ENCODE assay signal across 8 mouse cellular contexts in the genomic region with DNA sequence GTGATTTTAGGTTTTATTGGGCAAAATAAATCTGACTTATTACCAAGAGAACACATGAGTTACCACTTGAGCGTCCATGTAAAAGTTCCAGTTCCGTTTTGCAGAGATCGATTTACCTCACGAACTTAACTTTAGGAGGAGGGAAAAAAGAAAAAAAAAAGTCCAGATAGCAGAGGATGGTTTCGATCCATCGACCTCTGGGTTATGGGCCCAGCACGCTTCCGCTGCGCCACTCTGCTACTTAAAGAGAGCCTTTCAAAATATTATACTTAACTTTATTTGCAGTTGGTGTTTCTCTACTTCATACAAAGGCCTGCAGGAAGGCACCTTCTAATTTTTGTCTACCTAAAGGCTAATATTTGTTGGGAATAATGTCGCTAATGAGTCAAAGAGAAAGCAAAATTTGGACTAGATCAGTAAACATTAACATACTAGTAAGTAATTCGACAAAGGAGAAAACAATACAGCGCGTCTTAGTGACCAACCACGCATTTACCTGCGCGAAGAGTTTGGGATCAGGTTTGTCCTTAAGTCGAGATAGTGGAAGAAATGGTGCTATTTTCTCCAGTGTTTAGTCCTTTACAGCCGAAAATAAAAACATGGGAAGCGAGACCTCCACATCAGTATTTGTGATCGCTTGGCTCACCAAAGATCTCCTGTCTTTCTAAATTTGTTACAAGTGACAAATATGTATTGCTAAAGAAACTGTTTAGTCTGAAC. TPM values are rescaled to one million over a fixed set of nuclear protein-coding genes. Genes with fewer than 3 reads are reported as not detected.
DNase-seq lines count a peak whose midpoint lies in the region; ATAC-seq and TF ChIP-seq lines count a peak whose summit lies in the region.

No protein-coding gene starts in this region.

- no peak for TF ChIP-seq EP300 in liver, postnatal 0 days (IDR thresholded peaks at IDR 0.05; ENCODE audit: low read depth)

- no peak for TF ChIP-seq CTCF in bone marrow, adult 2 months (IDR thresholded peaks at IDR 0.05; ENCODE audit: control insufficient read depth, insufficient read depth, low read length)
- TF ChIP-seq CTCF in layer of hippocampus, adult 2 months (conservative IDR thresholded peaks at IDR 0.05), result no peak
- TF ChIP-seq CTCF in liver, postnatal 0 days (IDR thresholded peaks at IDR 0.05; ENCODE audit: low read depth), result no peak

- intact Hi-C loops in heart, postnatal 36 days (cut with DNase I), result loop anchor here (1.0 to 5.0 kb wide), 5 partner anchors 11 to 1488 kb away; partner anchors contain the start of genes Hist1h1t, Hist1h2ag, Hist1h2bj and Hist1h4c

- H3K36me3 ChIP-seq in forebrain, embryonic 12.5 days (replicated peaks), result no peaks in the 10 kb centered on the region
- no peaks in the 10 kb centered on the region for H3K36me3 ChIP-seq in liver, postnatal 0 days (replicated peaks; ENCODE audit: insufficient read depth, low read length)

- under 1% methylated on average over 20 of the region's 20 CpGs for WGBS in bone marrow, adult 2 months
- WGBS in forebrain, embryonic 12.5 days, result under 1% methylated on average over 20 of the region's 20 CpGs
- under 1% methylated on average over 20 of the region's 20 CpGs for WGBS in liver, postnatal 0 days (ENCODE audit: insufficient replicate concordance)

- ATAC-seq in forebrain, embryonic 12.5 days (ENCODE audit: low FRiP score), result no peak
- no peak for ATAC-seq in liver, postnatal 0 days

- peak overlapping the region; percentile 77 for H3K9ac ChIP-seq in forebrain, embryonic 12.5 days
- H3K9ac ChIP-seq in liver, postnatal 0 days (replicated peaks), result peak overlapping the region; percentile 87

- H3K4me3 ChIP-seq in bone marrow, adult 2 months (replicated peaks; ENCODE audit: control insufficient read depth, low read depth, low read length), result peak overlapping the region; percentile 68
- H3K4me3 ChIP-seq in forebrain, embryonic 12.5 days (replicated peaks), result peak overlapping the region; percentile 50
- peak overlapping the region; percentile 68 for H3K4me3 ChIP-seq in layer of hippocampus, adult 2 months
- H3K4me3 ChIP-seq in liver, postnatal 0 days (ENCODE audit: low read depth, low read length), result peak overlapping the region; percentile 66

- no peak for TF ChIP-seq POLR2A in bone marrow, adult 2 months (IDR thresholded peaks at IDR 0.05; ENCODE audit: borderline replicate concordance, control insufficient read depth, low read depth, low read length)

- H3K9me3 ChIP-seq in forebrain, embryonic 12.5 days, result no peaks in the 10 kb centered on the region
- H3K9me3 ChIP-seq in liver, postnatal 0 days (ENCODE audit: low read length), result no peaks in the 10 kb centered on the region

- H3K27ac ChIP-seq in bone marrow, adult 2 months (ENCODE audit: control insufficient read depth, insufficient read depth, low read depth, low read length, poor library complexity), result peak overlapping the region; percentile 96
- H3K27ac ChIP-seq in forebrain, embryonic 12.5 days, result peak overlapping the region; percentile 98
- H3K27ac ChIP-seq in layer of hippocampus, adult 2 months, result peak overlapping the region; percentile 97
- peak overlapping the region; percentile 99 for H3K27ac ChIP-seq in liver, postnatal 0 days (ENCODE audit: low read depth)

- peak overlapping the region; percentile 58 for H3K4me2 ChIP-seq in forebrain, embryonic 12.5 days
- peak overlapping the region; percentile 80 for H3K4me2 ChIP-seq in liver, postnatal 0 days (ENCODE audit: low read depth, low read length)

- peaks cover 1% of the 10 kb centered on the region; the same call in 1 of the 2 replicates for H3K4me1 ChIP-seq in bone marrow, adult 2 months (ENCODE audit: control insufficient read depth, insufficient read depth, low read length)
- peaks cover 36% of the 10 kb centered on the region for H3K4me1 ChIP-seq in forebrain, embryonic 12.5 days
- peaks cover 26% of the 10 kb centered on the region for H3K4me1 ChIP-seq in liver, postnatal 0 days (ENCODE audit: insufficient read depth)

- H3K27me3 ChIP-seq in forebrain, embryonic 12.5 days, result no peaks in the 10 kb centered on the region
- H3K27me3 ChIP-seq in liver, postnatal 0 days (ENCODE audit: insufficient read depth, low read length), result no peaks in the 10 kb centered on the region

- DNase-seq in CD8-positive naive resting alpha-beta T cell, adult 2 months (ENCODE audit: low read depth in 2 of 2, low spot score in 2 of 2), result peak; percentile 82 to 85
- peak; percentile 71 to 75 for DNase-seq in heart, postnatal 36 days
- peak; percentile 67 to 70 for DNase-seq in layer of hippocampus, adult 2 months (ENCODE audit: low spot score in 2 of 2)
- peak; percentile 74 for DNase-seq in liver, postnatal 0 days
- DNase-seq in retina, postnatal 1 day, result peak; percentile 77
- peak; percentile 56 for DNase-seq in urinary bladder, postnatal 14 days (ENCODE audit: low spot score)

RNA-seq across cellular contexts. Expression of gene Hist1h4h, which starts 0.5 kb away (rescaled TPM):
- 23.3 and 39.5 TPM in 2 replicates for polyA plus RNA-seq in bone marrow, adult 2 months (2011; ENCODE audit: insufficient read depth, insufficient read length, low replicate concordance, missing spikeins)
- 7.2 and 8.7 TPM in 2 replicates for polyA plus RNA-seq in forebrain, embryonic 12.5 days (2016; fragmentation: Nextera tagmentation; extraction: Ambion mirVana)
- total RNA-seq in heart, postnatal 36 days (2021), result 100 to 1,000 TPM; 268 to 283 TPM
- total RNA-seq in layer of hippocampus, adult 2 months (2021), result 100 to 1,000 TPM; 333 to 344 TPM
- 7.2 and 7.5 TPM in 2 replicates for polyA plus RNA-seq in liver, postnatal 0 days (2015; fragmentation: Nextera tagmentation; extraction: Ambion mirVana)

RNA-seq across cellular contexts. Expression of gene Hist1h2af, which starts 3.4 kb away (rescaled TPM):
- 105 and 151 TPM in 2 replicates for polyA plus RNA-seq in bone marrow, adult 2 months (2011; ENCODE audit: insufficient read depth, insufficient read length, low replicate concordance, missing spikeins)
- 9.3 and 10.7 TPM in 2 replicates for polyA plus RNA-seq in forebrain, embryonic 12.5 days (2016; fragmentation: Nextera tagmentation; extraction: Ambion mirVana)
- 10 to 100 TPM; 14.1 to 19.0 TPM for total RNA-seq in heart, postnatal 36 days (2021)
- total RNA-seq in layer of hippocampus, adult 2 months (2021), result 10 to 100 TPM in 1 of 2 experiments, 1 to 10 TPM in 1; 6.9 to 12.2 TPM
- 9.7 and 9.8 TPM in 2 replicates for polyA plus RNA-seq in liver, postnatal 0 days (2015; fragmentation: Nextera tagmentation; extraction: Ambion mirVana)

RNA-seq across cellular contexts. Expression of gene Hist1h3g, which starts 4.9 kb away (rescaled TPM):
- polyA plus RNA-seq in bone marrow, adult 2 months (2011; ENCODE audit: insufficient read depth, insufficient read length, low replicate concordance, missing spikeins), result 16.1 and 17.7 TPM in 2 replicates
- polyA plus RNA-seq in forebrain, embryonic 12.5 days (2016; fragmentation: Nextera tagmentation; extraction: Ambion mirVana), result 7.2 and 8.3 TPM in 2 replicates
- total RNA-seq in heart, postnatal 36 days (2021), result 1 to 10 TPM; 2.5 to 4.1 TPM
- 1 to 10 TPM; 3.6 to 5.5 TPM for total RNA-seq in layer of hippocampus, adult 2 months (2021)
- polyA plus RNA-seq in liver, postnatal 0 days (2015; fragmentation: Nextera tagmentation; extraction: Ambion mirVana), result 3.7 and 6.3 TPM in 2 replicates

RNA-seq across cellular contexts. Expression of gene Hist1h2bh, which starts 12.9 kb away (rescaled TPM):
- 6.8 and 11.4 TPM in 2 replicates for polyA plus RNA-seq in bone marrow, adult 2 months (2011; ENCODE audit: insufficient read depth, insufficient read length, low replicate concordance, missing spikeins)
- 0.87 and 0.95 TPM in 2 replicates for polyA plus RNA-seq in forebrain, embryonic 12.5 days (2016; fragmentation: Nextera tagmentation; extraction: Ambion mirVana)
- 1 to 10 TPM in 1 of 2 experiments, under 1 TPM in 1; 0.94 to 1.9 TPM for total RNA-seq in heart, postnatal 36 days (2021)
- total RNA-seq in layer of hippocampus, adult 2 months (2021), result 1 to 10 TPM in 1 of 2 experiments, under 1 TPM in 1; 0.39 to 1.2 TPM
- polyA plus RNA-seq in liver, postnatal 0 days (2015; fragmentation: Nextera tagmentation; extraction: Ambion mirVana), result 0.58 and 0.64 TPM in 2 replicates

RNA-seq across cellular contexts. Expression of gene Hist1h3f, which starts 13.5 kb away (rescaled TPM):
- polyA plus RNA-seq in bone marrow, adult 2 months (2011; ENCODE audit: insufficient read depth, insufficient read length, low replicate concordance, missing spikeins), result 3.0 and 6.4 TPM in 2 replicates
- 0.99 and 1.5 TPM in 2 replicates for polyA plus RNA-seq in forebrain, embryonic 12.5 days (2016; fragmentation: Nextera tagmentation; extraction: Ambion mirVana)
- total RNA-seq in heart, postnatal 36 days (2021), result 10 to 100 TPM in 1 of 2 experiments, 1 to 10 TPM in 1; 7.4 to 10.0 TPM
- 10 to 100 TPM; 17.7 to 18.3 TPM for total RNA-seq in layer of hippocampus, adult 2 months (2021)
- polyA plus RNA-seq in liver, postnatal 0 days (2015; fragmentation: Nextera tagmentation; extraction: Ambion mirVana), result 1.3 and 1.5 TPM in 2 replicates
